Mouse (Mus musculus): ENCODE measurements around the gene Syce1l.
A peak's percentile ranks its signal among the peaks of the same experiment; 100 is the strongest.

The Syce1l gene

GRCm38 (mm10) chr8:113642926-113643325, at the start of gene Syce1l:
Syce1l (plus strand) TSS chr8:113643213.
- no peak for DNase-seq

DNA sequence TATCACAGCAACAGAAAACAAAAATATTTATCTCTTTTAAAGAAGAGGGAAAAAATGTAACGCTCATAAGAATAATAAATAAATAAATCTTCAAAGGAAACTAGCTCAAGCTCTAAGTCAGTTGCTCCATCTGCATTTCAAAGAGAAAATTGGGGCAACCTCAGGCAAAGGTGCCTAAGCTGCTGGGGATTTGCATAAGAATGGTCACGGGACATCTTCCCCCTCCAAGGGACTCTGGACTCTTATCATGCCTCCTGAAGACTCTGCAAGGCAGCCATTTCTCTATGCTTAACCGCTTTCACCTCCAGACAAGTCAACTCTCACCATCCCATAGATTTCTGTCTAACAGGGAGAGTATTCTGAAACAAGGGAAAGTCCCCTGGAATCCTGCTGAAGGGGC, 44.6 kb upstream of the Syce1l start:
- DNase-seq: no peak

- DNase-seq: no peak
Observed at GRCm38 (mm10) chr8:113632634-113633033, 10.4 kb upstream of the Syce1l start.

- DNase-seq: no peak
Observed at GRCm38 (mm10) chr8:113634161-113634560, 8.9 kb upstream of the Syce1l start.

GRCm38 (mm10) chr8:113634670-113635591, 8.1 kb upstream of the Syce1l start, which contains the start of gene Mon1b:
Mon1b (plus strand) TSS chr8:113635587.
- peak; percentile 96 for DNase-seq

GRCm38 (mm10) chr8:113635592-113636279, 7.3 kb upstream of the Syce1l start:
- DNase-seq: peak; percentile 91

DNA sequence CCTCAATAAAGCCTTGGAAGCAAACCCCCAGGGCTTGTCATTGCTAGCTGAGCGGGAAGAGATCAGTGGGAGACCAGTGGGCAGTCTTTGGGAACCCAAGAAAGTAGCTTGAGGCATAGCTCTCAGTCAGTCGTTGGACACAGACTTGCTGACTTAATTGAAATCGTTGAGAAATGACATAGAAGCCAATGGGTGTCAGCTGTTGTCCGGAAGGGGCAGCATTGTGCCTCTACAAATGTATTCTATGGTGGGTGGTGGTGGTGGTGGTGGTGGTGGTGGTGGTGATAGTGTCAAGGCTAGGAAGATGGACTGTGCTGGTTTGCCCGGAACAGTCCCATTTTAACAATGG, 6.8 kb upstream of the Syce1l start:
- no peak for DNase-seq

DNA sequence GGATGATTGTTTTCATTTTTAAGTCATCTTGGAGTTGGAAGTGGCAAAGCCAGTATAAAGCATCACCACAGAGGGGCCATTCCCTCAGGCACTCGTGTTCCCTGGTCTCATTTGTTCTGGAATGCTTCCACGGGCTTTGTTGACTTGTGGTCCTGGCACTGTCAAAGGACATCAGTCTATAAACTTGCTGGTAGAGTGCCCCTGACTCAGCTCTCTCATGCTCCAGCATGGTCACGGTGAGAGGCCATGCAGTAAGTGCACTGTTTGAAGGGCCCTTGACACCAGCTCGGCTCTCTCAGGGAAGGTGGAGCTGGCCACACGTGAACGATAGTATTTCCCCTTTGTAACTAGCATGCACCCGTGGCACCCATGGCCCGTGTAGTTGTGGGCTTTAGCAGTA, 2.7 kb upstream of the Syce1l start:
- no peak for DNase-seq

DNA sequence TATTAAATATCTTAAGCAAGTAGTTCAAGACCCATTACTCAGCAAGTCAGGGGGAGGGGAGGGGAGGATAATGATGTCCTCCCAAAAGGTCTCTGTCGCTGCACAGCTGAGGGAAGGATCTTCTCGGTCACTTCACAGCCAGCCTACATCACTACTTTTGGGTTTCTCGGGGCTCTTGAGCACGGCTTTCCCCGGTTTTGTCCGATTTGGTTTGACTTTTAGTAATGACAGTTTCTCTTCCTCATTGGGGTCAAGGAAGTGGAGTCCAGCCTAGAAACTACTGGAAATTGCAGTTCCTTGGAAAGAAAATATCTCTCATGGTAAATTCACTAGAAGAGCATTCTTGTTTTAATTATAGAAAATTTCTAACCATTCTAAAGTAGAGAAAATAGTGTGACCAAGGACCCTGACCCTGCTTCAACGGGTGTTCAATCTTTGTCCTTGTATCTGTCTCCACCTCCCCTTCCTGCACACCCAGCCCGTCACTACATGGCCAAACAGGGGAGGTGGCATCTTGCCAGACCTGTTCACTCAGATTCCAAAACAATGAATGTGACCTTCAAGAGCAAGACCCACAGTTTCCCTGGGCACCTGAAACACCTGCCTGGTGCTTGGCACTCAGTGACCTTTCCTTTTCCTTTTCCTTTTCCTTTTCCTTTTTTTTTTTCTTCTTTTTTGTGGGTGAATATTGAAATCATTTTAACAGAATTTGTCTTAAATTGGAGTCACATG, 632 bp downstream of the Syce1l start:
- DNase-seq: no peak

- DNase-seq: no peak
Observed at GRCm38 (mm10) chr8:113645220-113645619, 2.2 kb downstream of the Syce1l start.

DNA sequence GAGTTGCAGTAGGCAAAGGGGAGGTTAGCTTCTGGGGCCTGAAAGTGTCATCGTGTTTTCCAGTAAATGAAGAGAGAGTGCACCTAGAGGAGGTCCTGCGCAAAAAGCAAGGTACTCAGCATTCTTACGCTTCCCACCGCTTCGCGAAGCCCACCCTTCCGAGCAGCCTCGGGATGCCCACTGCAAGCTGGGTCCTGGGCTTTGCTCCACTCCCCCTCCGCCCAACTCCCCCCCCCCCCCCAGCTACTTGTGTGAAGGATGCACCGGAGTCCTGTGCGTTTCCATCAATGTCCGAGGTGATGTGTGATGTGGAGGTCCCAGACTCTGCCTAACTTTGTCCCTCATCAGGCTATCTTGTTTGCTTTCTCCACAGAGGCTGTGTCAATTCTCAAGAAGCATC, 9.4 kb downstream of the Syce1l start:
- DNase-seq: no peak

DNA sequence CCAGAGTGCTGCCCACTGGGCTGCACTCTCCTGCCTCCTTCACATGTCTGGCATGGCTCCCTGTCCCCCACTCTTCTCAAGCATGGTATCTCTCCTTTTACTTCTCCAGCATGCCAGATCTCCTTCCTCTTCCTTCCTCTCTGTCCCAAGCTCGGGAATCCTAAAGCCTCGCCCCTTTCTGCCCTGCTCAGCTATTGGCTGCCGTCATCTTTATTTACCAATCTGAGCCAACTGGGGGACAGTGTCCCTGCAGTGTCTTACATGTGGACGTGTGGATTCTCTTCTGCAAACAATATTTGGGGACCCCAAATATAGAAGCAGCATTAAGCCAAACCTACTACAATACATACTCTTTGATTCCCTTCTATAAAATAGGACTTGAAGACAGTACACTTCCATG, 10.1 kb downstream of the Syce1l start:
- DNase-seq: no peak

DNA sequence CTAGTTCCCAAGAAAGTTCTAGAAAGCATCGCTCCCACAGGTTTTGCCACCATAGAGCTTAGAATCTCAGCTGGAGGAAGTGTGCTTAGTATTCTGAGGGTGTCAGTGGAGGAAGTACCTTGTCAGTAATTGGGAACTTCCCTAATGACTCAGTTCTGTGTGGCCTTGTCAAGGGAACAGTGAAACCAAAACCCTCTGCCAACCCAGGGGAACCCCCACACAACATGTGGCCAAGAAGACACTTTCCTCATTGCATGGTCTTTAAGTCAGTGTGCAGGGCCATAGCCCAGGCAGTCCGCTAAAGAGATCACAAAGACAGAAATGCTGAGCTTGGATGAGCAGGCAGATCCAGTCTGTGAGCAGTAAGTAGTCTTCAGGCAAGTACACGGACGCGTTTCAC, 13.1 kb downstream of the Syce1l start:
- DNase-seq: no peak

DNA sequence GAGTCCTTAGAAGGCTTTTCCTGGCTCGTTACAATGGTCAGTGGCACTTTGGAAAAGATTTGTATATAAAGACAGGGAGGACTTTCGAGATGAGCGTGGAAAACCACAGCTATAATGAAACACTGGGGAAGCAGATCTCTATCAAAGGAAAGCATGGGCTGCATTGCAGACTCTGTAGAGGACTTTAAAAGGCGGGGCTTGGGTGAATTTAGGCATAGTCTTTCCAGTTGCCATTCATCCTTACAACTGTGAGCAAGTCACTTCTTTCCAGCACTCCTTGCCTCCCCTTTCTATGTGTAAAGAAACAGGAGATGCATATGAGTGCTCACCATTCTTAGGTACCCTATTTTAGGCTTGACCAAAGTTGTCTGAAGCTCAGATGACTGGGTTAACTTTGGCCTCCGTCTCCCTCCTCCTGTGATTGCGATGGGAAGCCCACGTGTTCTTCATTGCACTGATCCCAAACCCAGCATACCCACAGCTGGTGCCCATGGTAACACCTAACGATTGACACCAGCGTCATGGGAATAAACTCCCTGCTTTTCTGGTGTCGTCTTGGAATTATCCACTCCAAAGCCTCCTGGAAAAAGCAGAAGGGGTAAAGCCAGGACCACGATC, 13.8 kb downstream of the Syce1l start:
- no peak for DNase-seq

DNA sequence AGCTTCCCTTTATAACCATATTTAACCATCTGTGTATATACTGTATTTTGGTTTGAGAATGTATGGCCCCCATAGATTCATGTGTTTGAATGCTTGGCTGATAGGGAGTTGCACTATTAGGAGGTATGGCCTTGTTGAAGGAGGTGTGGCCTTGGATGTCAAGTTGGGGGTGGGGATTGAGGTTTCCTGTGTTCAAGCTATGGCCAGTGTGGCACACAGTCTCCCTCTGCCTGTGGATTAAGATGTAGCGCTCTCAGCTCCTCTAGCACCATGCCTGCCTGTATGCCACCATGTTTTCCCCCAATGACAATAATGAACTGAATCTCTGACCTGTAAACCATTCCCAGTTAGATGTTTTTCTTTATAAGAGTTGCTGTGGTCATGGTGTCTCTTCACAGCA, 17.1 kb downstream of the Syce1l start:
- DNase-seq: no peak

- DNase-seq: peak; percentile 74
Observed at GRCm38 (mm10) chr8:113664544-113664943, 21.5 kb downstream of the Syce1l start.

- no peak for DNase-seq
Observed at GRCm38 (mm10) chr8:113665036-113665435, 22.0 kb downstream of the Syce1l start.

- DNase-seq: no peak
Observed at GRCm38 (mm10) chr8:113665951-113666350, 22.9 kb downstream of the Syce1l start.

- DNase-seq: no peak
Observed at GRCm38 (mm10) chr8:113666714-113667432, 23.9 kb downstream of the Syce1l start.

- DNase-seq: no peak
Observed at GRCm38 (mm10) chr8:113669924-113670323, 26.9 kb downstream of the Syce1l start.

DNA sequence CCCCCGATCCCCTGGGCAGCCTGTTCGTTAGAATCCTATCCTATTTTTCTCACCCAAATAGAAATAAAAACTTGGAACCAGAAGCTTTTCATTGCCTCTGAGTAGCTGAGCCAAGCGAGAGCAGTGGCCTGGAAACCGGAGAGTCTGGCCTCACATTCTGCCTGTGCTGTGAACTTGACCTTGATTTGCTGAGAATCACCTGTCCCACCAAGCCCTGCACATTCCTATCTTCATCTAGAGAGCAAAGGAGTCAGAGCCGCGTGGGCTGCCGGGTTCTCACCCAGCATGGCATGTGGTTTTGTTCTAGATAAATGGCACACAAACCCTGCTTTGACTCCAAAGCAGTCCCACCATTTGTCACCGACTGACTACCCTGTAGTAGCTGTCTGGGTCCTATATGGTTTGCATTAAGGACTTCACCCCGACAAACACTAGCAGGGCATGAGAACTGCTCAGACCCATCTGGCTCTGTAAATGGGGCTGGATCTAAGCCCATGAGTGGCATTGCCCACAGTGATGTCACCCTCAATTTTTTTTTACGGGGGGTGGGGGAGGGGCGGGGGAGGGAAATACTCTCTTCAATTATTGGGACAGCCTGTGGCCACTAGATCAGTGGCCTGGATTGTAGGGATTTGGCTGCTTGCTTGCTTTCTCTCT, 29.7 kb downstream of the Syce1l start:
- DNase-seq: no peak

GRCm38 (mm10) chr8:113673300-113673699, 30.3 kb downstream of the Syce1l start:
- no peak for DNase-seq

All from thymus, postnatal 14 days (tissue).